Mouse (Mus musculus) kidney, embryonic 14.5 days (tissue): ENCODE measurements around the gene 1110059E24Rik. TPM values are rescaled to one million over a fixed set of nuclear protein-coding genes. Genes with fewer than 3 reads are reported as not detected.

Source experiments
- ATAC-seq: fragments of 200-750 bp; cut with Nextera tagmentation; 2 replicates; pipeline ENCODE4 v1.8.0; 2017; ENCODE audit warnings: moderate number of reproducible peaks, mild to moderate bottlenecking, moderate TSS enrichment, moderate library complexity; ENCODE audit not compliant: low FRiP score, low TSS enrichment
- H3K27ac ChIP-seq: fragments of 300-500 bp; sonication (generic); 2 replicates; pipeline ENCODE4 v1.5.1; 2014; ENCODE audit warnings: low read depth, mild to moderate bottlenecking, low read length, moderate library complexity, mixed read lengths
- H3K27me3 ChIP-seq: fragments of 300-500 bp; sonication (generic); 2 replicates; pipeline ENCODE4 v1.6.1; 2014; ENCODE audit warnings: mild to moderate bottlenecking, low read length; ENCODE audit not compliant: control insufficient read depth, insufficient read depth
- H3K36me3 ChIP-seq: fragments of 300-500 bp; sonication (generic); 2 replicates; pipeline ENCODE4 v1.6.1; 2014; ENCODE audit warnings: low read length, mixed read lengths; ENCODE audit not compliant: control insufficient read depth, insufficient read depth
- H3K4me1 ChIP-seq: fragments of 300-500 bp; sonication (generic); 2 replicates; pipeline ENCODE4 v1.6.1; 2014; ENCODE audit warnings: low read length, mixed read lengths; ENCODE audit not compliant: control insufficient read depth, insufficient read depth
- H3K4me2 ChIP-seq: fragments of 300-500 bp; sonication (generic); replicated peaks from 2 replicates; pipeline ENCODE4 v1.6.1; 2014; ENCODE audit warnings: low read depth, mild to moderate bottlenecking, low read length
- H3K4me3 ChIP-seq: fragments of 300-500 bp; sonication (generic); 2 replicates; pipeline ENCODE4 v1.5.1; 2014; ENCODE audit warnings: mild to moderate bottlenecking, low read length
- H3K9ac ChIP-seq: fragments of 300-500 bp; sonication (generic); 2 replicates; pipeline ENCODE4 v1.6.1; 2014; ENCODE audit warnings: low read depth, mild to moderate bottlenecking, low read length, moderate library complexity
- H3K9me3 ChIP-seq: fragments of 300-500 bp; sonication (generic); 2 replicates; pipeline ENCODE4 v1.6.1; 2016; ENCODE audit warnings: low read length; ENCODE audit not compliant: control insufficient read depth
- WGBS: fragments of 180-500 bp; shearing (Covaris S2); extraction: QIAGEN DNeasy Blood & Tissue Kit; methylation state at CpG from one replicate; pipeline ENCODE4 v1.1.7; 2014; 5-methylcytosine and 5-hydroxymethylcytosine counted together
- polyA plus RNA-seq: library from polyadenylated mRNA; unstranded; fragments of >200 nt; fragmentation: Nextera tagmentation; extraction: Ambion mirVana; gene quantifications from 2 replicates; pipeline ENCODE4 v1.2.1, GENCODE M21; 2014

Gene 1110059E24Rik
- polyA plus RNA-seq, 1 experiment from 2014 or later, result 69.1 TPM

DNA sequence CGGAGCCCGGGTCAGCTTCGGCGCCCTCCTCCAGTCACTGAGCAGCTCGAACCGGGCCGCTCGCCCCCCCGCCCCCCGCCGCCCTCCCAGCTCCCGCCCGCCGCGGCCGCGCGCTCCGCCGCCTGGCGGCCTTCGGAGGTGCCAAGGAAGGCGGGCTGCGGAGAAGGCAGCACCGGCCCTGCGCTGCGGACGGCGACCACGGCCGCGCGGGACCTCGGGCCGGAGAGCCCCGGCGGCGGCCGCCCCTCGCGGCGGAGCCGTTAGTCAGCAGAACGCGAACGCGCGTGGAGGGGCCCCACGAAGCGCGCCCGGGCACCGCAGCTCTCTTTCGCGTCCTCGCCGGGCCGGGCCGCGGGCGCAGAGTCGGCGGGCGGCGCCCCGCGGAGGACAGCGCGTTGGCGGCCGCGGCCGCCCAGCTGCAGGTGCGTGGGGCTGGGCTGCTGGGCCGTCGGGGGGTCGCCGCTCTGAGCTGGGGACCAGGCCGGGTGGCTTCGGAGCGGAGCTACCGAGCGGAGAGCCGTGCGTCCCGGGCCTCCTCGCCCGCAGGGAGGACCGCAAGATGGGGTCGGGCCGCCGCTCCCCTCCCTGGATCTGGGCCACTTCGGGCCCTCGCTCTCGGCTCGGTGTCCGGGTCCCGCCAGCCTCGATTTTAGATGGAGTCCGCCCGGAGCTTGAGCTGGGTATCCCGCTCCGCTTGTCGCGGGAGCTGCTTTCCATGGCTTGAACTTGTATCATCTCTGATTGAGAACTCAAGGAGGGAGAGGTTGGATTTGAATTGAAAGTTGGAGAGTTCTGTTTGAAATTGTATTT, 601 bp upstream of the 1110059E24Rik start, which contains the start of gene Abhd17b:
Gene Abhd17b, plus strand, starts transcription at position 14 of the 810 bp plus-strand sequence.
- H3K4me1 ChIP-seq, result peaks cover 8% of the 10 kb centered on the region
- no peaks in the 10 kb centered on the region for H3K27me3 ChIP-seq
- peak within 1 kb of the TSS; percentile 95 for H3K9ac ChIP-seq
- no peaks in the 10 kb centered on the region for H3K9me3 ChIP-seq
- H3K4me2 ChIP-seq, result peak within 1 kb of the TSS; percentile 72
- H3K27ac ChIP-seq, result peak within 1 kb of the TSS; percentile 98
- H3K36me3 ChIP-seq, result no peaks in the 10 kb centered on the region
- WGBS, result under 1% methylated on average over 88 of the region's 105 CpGs
- peak; percentile 45 for ATAC-seq
- H3K4me3 ChIP-seq, result peak within 1 kb of the TSS; percentile 84

DNA sequence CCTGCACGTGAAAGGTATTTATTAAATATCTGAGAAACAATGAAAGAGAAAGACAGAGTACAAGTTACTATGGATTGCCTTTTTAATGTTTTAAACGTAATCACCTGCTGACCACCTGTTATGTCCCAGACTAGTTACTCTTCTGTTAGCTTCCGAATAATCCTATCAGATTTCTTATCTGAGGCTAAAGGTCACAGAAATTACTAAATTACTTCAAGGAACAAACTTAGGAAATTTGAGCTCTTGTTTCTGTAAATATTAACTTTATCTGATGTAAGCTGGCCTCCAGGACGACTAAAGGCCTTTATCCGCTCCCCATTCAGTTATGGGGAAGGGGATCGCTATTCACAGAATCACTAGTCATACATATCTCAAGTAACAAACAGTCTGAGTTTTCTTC, 1.1 kb downstream of the 1110059E24Rik start:
- Histone ChIP-seq H3K4me3 (peak overlapping the region; percentile 84), H3K27ac (no peak overlapping the region; the same call in 1 of the 2 replicates), H3K9me3 (no peaks in the 10 kb centered on the region), H3K4me1 (peaks cover 8% of the 10 kb centered on the region), H3K4me2 (peak overlapping the region; percentile 72), H3K36me3 (no peaks in the 10 kb centered on the region), H3K27me3 (no peaks in the 10 kb centered on the region), H3K9ac (peak overlapping the region; percentile 67; the same call in 1 of the 2 replicates)
- 36% methylated on average over 6 of the region's 6 CpGs for WGBS
- ATAC-seq, result no peak

DNA sequence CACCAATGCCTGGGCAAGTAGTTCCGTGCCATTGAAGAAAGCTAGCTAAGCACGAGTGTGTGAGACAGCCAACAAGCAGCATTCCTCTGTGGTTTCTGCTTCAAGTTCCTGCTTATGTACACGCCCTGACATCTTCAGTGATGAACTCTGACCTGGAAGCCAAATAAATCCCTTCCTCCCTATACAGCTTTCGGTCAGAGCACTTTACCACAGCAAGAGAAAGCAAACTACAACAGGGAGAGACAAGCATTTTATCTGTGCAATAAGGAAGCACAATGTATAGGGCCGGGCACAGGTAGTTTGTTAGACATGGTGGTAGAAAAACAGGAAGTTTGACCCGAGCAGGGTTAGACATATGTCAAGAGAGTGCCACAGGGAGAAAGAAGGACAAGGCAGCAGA, 6.6 kb downstream of the 1110059E24Rik start:
- Histone ChIP-seq H3K9ac (no peak overlapping the region), H3K4me1 (no peaks in the 10 kb centered on the region; the same call in 1 of the 2 replicates), H3K36me3 (no peaks in the 10 kb centered on the region), H3K27ac (no peak overlapping the region), H3K9me3 (no peaks in the 10 kb centered on the region), H3K27me3 (no peaks in the 10 kb centered on the region), H3K4me3 (no peak overlapping the region), H3K4me2 (no peak overlapping the region)
- ATAC-seq, result no peak
- 41% methylated on average over 6 of the region's 6 CpGs for WGBS

DNA sequence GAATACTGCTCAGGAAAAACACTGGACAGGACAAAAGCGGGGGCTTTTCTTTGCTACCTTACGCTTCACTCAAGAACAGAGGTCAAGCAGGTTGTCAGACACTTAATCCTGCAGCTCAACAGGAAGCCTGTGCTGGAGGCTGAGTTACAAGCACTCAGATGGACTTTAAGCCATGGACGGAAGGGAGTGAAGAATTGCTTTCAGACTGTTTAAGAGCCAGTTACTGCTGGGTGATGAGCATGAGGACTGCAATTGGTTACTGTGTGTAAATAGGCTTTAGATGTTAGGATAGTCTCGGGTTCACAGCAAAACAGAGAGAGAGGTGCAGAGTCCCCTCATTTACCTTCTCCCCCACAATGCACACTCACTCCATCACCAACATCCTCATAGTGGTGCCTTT, 7.5 kb downstream of the 1110059E24Rik start:
- no peak overlapping the region for H3K4me3 ChIP-seq
- no peak overlapping the region for H3K4me2 ChIP-seq
- no peaks in the 10 kb centered on the region; the same call in 1 of the 2 replicates for H3K4me1 ChIP-seq
- WGBS, result 26% methylated on average over 4 of the region's 4 CpGs
- no peak overlapping the region for H3K27ac ChIP-seq
- H3K9me3 ChIP-seq, result no peaks in the 10 kb centered on the region
- no peaks in the 10 kb centered on the region for H3K27me3 ChIP-seq
- no peak overlapping the region for H3K9ac ChIP-seq
- H3K36me3 ChIP-seq, result no peaks in the 10 kb centered on the region
- peak; percentile 58; the same call in 1 of the 2 replicates for ATAC-seq

DNA sequence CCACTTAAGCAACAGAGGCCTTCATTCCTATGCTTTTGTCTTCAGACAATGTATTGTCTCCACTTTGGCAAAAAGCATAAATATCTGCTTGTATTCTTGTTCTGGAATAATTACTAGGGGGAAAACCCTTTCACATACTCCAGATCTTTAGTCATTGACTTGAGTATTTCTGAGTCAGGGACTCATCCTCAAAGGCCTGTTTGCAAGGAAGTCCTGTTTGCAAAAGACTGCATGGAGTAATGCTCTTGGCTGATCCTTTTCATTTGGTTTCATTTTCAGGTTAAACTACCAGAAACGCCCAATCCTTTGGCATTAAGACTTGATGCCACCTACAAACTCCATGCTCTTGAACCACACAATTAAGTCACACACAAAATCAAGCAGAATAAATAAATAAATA, 8.8 kb downstream of the 1110059E24Rik start:
- Histone ChIP-seq H3K9ac (no peak overlapping the region), H3K36me3 (no peaks in the 10 kb centered on the region), H3K27ac (no peak overlapping the region), H3K4me3 (no peak overlapping the region), H3K4me2 (no peak overlapping the region), H3K4me1 (no peaks in the 10 kb centered on the region; the same call in 1 of the 2 replicates), H3K9me3 (no peaks in the 10 kb centered on the region), H3K27me3 (no peaks in the 10 kb centered on the region)
- WGBS, result 83% methylated on average over 1 of the region's 1 CpGs
- ATAC-seq, result no peak

DNA sequence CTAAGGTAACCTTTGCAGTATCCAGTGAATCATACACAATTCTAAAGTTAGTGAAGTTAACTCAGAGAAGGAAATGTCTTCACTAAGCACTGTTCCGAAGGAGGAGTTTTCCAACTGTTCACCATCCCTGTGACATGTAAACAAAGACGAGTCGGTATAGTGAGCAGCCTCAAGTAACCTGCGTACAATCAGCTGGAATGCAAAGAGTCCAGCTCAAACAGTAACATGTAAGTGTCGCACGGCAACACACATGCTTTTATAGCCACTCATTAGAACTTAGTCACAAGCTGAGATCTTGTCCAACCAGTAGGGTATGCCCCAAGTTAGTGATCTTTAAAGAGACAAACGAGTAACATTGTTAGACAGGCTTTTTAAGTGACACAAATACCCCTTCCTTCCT, 15.1 kb downstream of the 1110059E24Rik start:
- no peak overlapping the region for H3K27ac ChIP-seq
- ATAC-seq, result no peak
- H3K4me1 ChIP-seq, result no peaks in the 10 kb centered on the region; the same call in 1 of the 2 replicates
- H3K4me2 ChIP-seq, result no peak overlapping the region
- H3K36me3 ChIP-seq, result no peaks in the 10 kb centered on the region
- no peak overlapping the region for H3K4me3 ChIP-seq
- no peak overlapping the region for H3K9ac ChIP-seq
- H3K27me3 ChIP-seq, result no peaks in the 10 kb centered on the region
- no peaks in the 10 kb centered on the region; the same call in 1 of the 2 replicates for H3K9me3 ChIP-seq
- WGBS, result 27% methylated on average over 7 of the region's 7 CpGs

DNA sequence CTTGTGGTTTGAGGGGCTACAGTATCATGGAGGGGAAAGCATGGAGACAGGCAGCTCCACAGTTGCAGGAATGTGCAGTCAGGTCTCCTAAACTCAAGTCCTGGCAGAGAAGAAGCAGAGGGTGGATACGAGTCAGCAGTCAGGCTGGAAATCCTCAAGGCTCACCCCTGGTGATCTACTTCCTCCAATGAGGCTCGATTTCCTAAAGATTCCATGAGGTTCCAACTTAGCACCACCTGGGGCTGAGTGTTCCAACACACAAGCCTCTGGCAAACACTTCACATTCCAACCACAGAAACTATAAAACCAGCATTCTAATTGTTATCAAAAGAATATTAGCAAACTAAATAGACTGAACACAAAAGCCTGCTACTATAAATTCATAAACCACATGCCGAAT, 15.9 kb downstream of the 1110059E24Rik start:
- no peaks in the 10 kb centered on the region; the same call in 1 of the 2 replicates for H3K4me1 ChIP-seq
- no peak overlapping the region for H3K9ac ChIP-seq
- 70% methylated on average over 3 of the region's 3 CpGs for WGBS
- H3K27me3 ChIP-seq, result no peaks in the 10 kb centered on the region
- H3K9me3 ChIP-seq, result no peaks in the 10 kb centered on the region; the same call in 1 of the 2 replicates
- H3K27ac ChIP-seq, result no peak overlapping the region
- H3K4me3 ChIP-seq, result no peak overlapping the region
- peak; percentile 16; the same call in 1 of the 2 replicates for ATAC-seq
- H3K36me3 ChIP-seq, result no peaks in the 10 kb centered on the region
- no peak overlapping the region for H3K4me2 ChIP-seq

DNA sequence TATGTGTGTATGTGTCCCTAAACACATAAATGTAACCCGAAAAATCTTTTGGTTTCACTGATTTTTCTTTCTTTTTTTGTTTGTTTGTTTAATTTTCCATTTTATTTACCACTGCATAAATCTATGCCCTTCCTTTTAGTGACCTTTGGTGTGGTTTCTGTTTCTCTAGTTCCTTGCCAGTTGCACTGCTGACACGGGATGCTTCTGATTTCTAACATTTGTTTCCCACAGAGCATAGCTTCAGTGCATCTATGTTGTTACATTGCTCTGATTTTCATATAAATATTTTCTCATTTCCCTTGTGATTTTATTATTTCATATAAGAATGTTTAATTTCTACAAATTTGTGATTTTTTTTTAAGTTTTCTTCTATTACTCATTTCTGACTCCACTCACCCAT, 17.4 kb downstream of the 1110059E24Rik start:
- no peak for ATAC-seq
- H3K4me3 ChIP-seq, result no peak overlapping the region
- WGBS, result 76% methylated on average over 2 of the region's 2 CpGs
- no peak overlapping the region for H3K27ac ChIP-seq
- H3K9ac ChIP-seq, result no peak overlapping the region
- 0 out of 2 replicates have a peak, but pooled peaks cover 4% of the 10 kb centered on the region for H3K4me1 ChIP-seq
- no peak overlapping the region for H3K4me2 ChIP-seq
- H3K27me3 ChIP-seq, result no peaks in the 10 kb centered on the region
- no peaks in the 10 kb centered on the region; the same call in 1 of the 2 replicates for H3K9me3 ChIP-seq
- H3K36me3 ChIP-seq, result no peaks in the 10 kb centered on the region

DNA sequence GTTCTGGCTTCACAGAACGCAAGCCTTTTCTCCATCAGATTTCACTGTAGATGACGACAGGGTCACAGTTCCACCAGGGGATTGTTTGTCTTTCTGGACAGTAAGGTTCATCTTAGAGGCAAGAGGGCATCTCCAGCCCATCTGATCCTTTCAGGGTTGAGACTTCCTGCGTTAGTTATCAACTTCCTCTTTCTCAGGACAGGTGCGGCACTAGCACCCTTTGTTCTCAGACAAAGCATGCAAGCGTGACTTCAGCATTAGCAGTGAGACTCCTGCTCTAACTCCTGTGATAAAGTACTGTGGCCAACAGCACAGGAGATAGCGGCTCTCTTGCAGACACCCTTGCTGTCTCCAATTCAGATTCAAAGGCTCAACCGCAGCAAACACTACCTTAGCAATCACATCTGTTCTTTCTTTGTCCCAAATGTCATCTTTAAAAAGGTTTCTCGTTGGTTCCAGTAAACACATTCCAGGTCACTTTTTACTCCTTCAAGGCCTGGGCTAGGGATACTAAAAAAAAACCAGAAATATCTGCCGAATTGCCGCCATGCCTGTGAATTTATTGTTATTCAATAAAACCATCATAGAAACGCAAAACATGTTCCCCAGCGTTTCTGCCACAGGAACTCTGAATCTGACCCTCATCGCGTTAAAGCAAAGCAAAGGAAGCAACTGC, 22.0 kb downstream of the 1110059E24Rik start:
- no peak overlapping the region for H3K9ac ChIP-seq
- H3K27me3 ChIP-seq, result no peaks in the 10 kb centered on the region

More for the DNA sequence above, 22.0 kb downstream of the 1110059E24Rik start:
- H3K9me3 ChIP-seq, result no peaks in the 10 kb centered on the region
- no peaks in the 10 kb centered on the region for H3K36me3 ChIP-seq
- no peak overlapping the region for H3K27ac ChIP-seq
- ATAC-seq, result no peak
- no peak overlapping the region for H3K4me2 ChIP-seq
- 0 out of 2 replicates have a peak, but pooled peaks cover 4% of the 10 kb centered on the region for H3K4me1 ChIP-seq
- no peak overlapping the region for H3K4me3 ChIP-seq
- 46% methylated on average over 14 of the region's 14 CpGs for WGBS
